Mouse (Mus musculus) heart, adult 18-20 months (tissue): ENCODE measurements around the gene Casp9. TPM values are rescaled to one million over a fixed set of nuclear protein-coding genes. Genes with fewer than 3 reads are reported as not detected.

Source experiments
- DNase-seq, 2 experiments: peaks; one replicate each; pipeline ENCODE4 v3.0.0; 2021 to 2022; ENCODE audit warnings: mixed read lengths in 1 of 2
- total RNA-seq, 2 experiments: library from RNA; stranded (reverse); gene quantifications; 2 replicates each; pipeline ENCODE4 v1.2.3; 2021

The Casp9 gene
- total RNA-seq, 2 experiments from 2014 or later, result 6.6 to 8.1 TPM

- DNase-seq, result no peak
Measured at GRCm38 (mm10) chr4:141863726-141864280, 70.4 kb downstream of the Casp9 start.

GRCm38 (mm10) chr4:141864506-141864905, 71.1 kb downstream of the Casp9 start:
- DNase-seq, result no peak

- no peak for DNase-seq
Measured at GRCm38 (mm10) chr4:141865006-141865405, 71.6 kb downstream of the Casp9 start.

Other genes with a start within 250 kb of the Casp9 start
- 100 to 1,000 TPM; 233 to 291 TPM for gene Fblim1, start 187.5 kb upstream of the Casp9 start, total RNA-seq
- 10 to 100 TPM; 18.7 to 20.7 TPM for gene Tmem82, start 175.0 kb upstream of the Casp9 start, total RNA-seq
- gene Slc25a34, start 169.8 kb upstream of the Casp9 start, total RNA-seq, result 100 to 1,000 TPM; 109 to 132 TPM
- gene Plekhm2, start 128.7 kb upstream of the Casp9 start, total RNA-seq, result 100 to 1,000 TPM; 100 to 102 TPM
- gene Rsc1a1, start 108.0 kb upstream of the Casp9 start, total RNA-seq, result under 1 TPM in 1 of 2 experiments, not detected in 1; 0.92 TPM
- 10 to 100 TPM; 31.6 to 33.2 TPM for gene Ddi2, start 70.2 kb upstream of the Casp9 start, total RNA-seq
- under 1 TPM; 0.25 to 0.59 TPM for gene Agmat, start 46.9 kb upstream of the Casp9 start, total RNA-seq
- gene Dnajc16, start 2.7 kb upstream of the Casp9 start, total RNA-seq, result 10 to 100 TPM; 22.8 to 23.4 TPM
- not detected for gene Cela2a, start 32.5 kb downstream of the Casp9 start, total RNA-seq
- gene Ctrc, start 52.7 kb downstream of the Casp9 start, total RNA-seq, result not detected
- 10 to 100 TPM; 21.7 to 22.8 TPM for gene Efhd2, start 81.3 kb downstream of the Casp9 start, total RNA-seq
- under 1 TPM in 1 of 2 experiments, not detected in 1; 0.36 TPM for gene Fhad1, start 221.5 kb downstream of the Casp9 start, total RNA-seq